Mouse (Mus musculus): Measurements from ENCODE around the gene Cadm3. TPM values are rescaled to one million over a fixed set of nuclear protein-coding genes. Genes with fewer than 3 reads are reported as not detected.

Cadm3 gene
- polyA plus RNA-seq (2014; fragmentation: Illumina TruSeq; extraction: RNeasy Lipid Tissue Mini Kit (QIAGEN cat#74804); ENCODE audit: low read depth, low replicate concordance) = not detected

DNA sequence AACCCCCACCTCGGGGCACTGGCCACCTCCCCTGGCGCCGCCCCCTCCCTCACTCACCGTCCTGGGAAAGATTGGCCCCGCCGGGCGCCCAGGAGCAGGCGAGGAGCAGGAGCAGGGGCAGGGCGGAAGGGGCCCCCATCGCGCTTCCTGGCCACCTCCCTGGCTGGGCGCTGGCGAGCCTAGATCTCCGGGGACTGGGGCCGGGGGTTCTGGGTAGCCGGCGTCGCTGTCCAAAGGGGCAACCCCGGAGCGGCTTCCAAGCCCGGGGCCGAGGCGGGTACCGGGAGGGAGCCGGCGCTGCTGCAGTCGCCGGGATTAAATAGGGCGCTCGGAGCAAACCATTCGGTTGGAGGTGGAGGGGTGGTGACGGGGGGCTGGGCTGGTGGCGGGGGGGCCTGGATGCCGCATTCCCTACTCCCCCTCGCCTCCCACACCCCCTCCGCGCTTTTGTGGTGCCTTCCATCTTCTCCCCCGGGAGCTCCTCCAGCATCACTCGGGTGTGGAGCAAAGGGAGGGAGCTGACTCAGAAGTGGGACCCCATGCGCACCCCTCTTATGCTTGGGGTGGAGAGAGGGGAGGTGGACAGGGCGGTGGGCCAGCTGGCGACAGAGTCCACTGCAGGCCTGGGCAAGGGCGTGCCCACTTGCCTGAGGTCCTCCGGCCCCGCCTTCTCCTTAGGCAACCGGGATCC lies at the start of gene Cadm3:
TSS of gene Cadm3 (minus strand) at position 340 of the 691 bp plus-strand sequence.

DNA sequence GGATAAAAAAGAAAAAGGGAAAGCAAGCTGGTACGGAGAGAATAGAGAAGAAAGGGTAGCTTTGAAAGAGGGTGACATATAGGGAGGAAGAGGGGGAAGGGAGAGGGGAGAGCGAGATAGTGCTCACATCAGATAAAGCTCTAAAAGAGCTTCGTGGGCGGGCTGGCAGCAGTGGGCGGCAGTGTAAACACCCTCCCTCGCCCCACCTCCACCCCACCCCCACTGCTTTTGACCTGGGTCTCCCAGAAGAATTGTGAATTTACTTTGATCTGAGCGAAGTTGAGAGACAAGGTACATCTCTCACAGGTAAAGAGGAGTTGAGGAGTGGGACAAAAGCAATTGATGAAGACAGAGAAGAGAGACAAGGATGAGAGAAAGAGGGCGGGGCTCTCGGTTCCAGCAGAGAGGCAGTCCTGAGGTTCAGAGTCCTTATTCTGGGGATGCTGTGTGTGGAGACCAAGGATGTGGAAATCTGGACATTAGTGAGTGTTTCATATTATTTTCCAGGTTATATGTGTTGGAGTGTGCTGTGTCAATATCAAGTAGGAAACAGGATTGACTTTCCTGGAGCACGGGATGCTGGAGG lies 17.0 kb downstream of the Cadm3 start, which contains the start of gene Aim2:
TSS of gene Aim2 (plus strand) at position 508 of the 586 bp plus-strand sequence.

DNA sequence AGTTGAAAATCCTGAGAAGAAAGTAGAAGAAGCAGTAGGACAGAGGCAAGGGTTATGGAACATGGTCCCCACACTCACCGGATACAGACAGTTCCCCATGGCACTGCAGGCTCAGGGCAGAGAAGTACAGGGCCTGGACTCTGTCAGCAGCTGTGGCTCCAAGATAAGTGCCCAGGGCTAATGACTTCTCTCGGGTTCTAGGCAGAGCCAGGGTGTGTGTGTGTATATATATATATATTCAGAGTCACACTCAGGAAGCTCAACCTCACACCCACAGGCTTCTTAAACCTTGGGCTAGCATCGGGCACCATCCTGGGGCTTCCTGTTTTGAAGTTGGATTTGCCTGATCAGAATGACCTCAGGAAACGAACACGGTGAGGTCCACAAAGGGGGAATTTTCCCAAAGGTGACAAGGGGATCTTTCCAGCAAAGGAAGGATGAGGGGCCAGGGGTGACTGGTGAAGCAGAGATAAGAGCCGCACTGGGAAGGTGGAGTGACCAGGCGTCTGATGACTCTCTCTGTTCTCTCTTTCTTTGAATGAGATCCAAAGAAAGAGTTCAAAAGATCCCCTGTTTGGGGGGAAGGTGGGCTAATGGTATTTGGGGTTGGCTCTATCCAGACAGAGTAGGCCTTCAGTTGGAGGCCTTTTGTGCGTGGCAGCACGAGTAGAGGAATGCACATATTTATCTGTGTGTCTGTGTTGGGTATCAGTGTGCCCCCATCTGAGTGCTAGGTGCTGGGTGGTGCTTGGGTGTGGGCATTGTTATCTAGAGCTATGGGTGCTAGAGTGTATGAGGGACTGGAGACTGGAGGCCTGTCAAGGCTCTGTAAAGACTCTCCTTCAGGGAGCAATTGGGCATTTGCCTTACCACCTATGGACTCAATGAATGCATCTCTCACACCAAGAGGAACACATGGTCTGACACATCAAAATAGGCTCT lies 33.9 kb downstream of the Cadm3 start, which contains the start of gene Ackr1:
TSS of gene Ackr1 (minus strand) at position 439 of the 942 bp plus-strand sequence.

Other genes with a start within 250 kb of the Cadm3 start
- not detected for gene Olfr1408, start 230.3 kb downstream of the Cadm3 start, polyA plus RNA-seq (2014; fragmentation: Illumina TruSeq; extraction: RNeasy Lipid Tissue Mini Kit (QIAGEN cat#74804); ENCODE audit: low read depth, low replicate concordance)
- not detected for gene Olfr1406, start 177.1 kb downstream of the Cadm3 start, polyA plus RNA-seq (2014; fragmentation: Illumina TruSeq; extraction: RNeasy Lipid Tissue Mini Kit (QIAGEN cat#74804); ENCODE audit: low read depth, low replicate concordance)
- gene Olfr218, start 169.9 kb downstream of the Cadm3 start, polyA plus RNA-seq (2014; fragmentation: Illumina TruSeq; extraction: RNeasy Lipid Tissue Mini Kit (QIAGEN cat#74804); ENCODE audit: low read depth, low replicate concordance) = not detected
- not detected for gene Olfr1404, start 155.3 kb downstream of the Cadm3 start, polyA plus RNA-seq (2014; fragmentation: Illumina TruSeq; extraction: RNeasy Lipid Tissue Mini Kit (QIAGEN cat#74804); ENCODE audit: low read depth, low replicate concordance)
- not detected for gene Fcer1a, start 140.5 kb downstream of the Cadm3 start, polyA plus RNA-seq (2014; fragmentation: Illumina TruSeq; extraction: RNeasy Lipid Tissue Mini Kit (QIAGEN cat#74804); ENCODE audit: low read depth, low replicate concordance)
- gene Olfr418, start 101.7 kb downstream of the Cadm3 start, polyA plus RNA-seq (2014; fragmentation: Illumina TruSeq; extraction: RNeasy Lipid Tissue Mini Kit (QIAGEN cat#74804); ENCODE audit: low read depth, low replicate concordance) = not detected
- not detected for gene Mptx2, start 89.9 kb downstream of the Cadm3 start, polyA plus RNA-seq (2014; fragmentation: Illumina TruSeq; extraction: RNeasy Lipid Tissue Mini Kit (QIAGEN cat#74804); ENCODE audit: low read depth, low replicate concordance)
- gene Ackr1, start 33.9 kb downstream of the Cadm3 start, polyA plus RNA-seq (2014; fragmentation: Illumina TruSeq; extraction: RNeasy Lipid Tissue Mini Kit (QIAGEN cat#74804); ENCODE audit: low read depth, low replicate concordance) = not detected
- gene Aim2, start 16.8 kb downstream of the Cadm3 start, polyA plus RNA-seq (2014; fragmentation: Illumina TruSeq; extraction: RNeasy Lipid Tissue Mini Kit (QIAGEN cat#74804); ENCODE audit: low read depth, low replicate concordance) = 0.69 TPM
- gene Ifi206, start 123.3 kb upstream of the Cadm3 start, polyA plus RNA-seq (2014; fragmentation: Illumina TruSeq; extraction: RNeasy Lipid Tissue Mini Kit (QIAGEN cat#74804); ENCODE audit: low read depth, low replicate concordance) = 0.38 TPM
- gene Ifi214, start 168.3 kb upstream of the Cadm3 start, polyA plus RNA-seq (2014; fragmentation: Illumina TruSeq; extraction: RNeasy Lipid Tissue Mini Kit (QIAGEN cat#74804); ENCODE audit: low read depth, low replicate concordance) = 0.80 TPM
- gene Ifi213, start 231.6 kb upstream of the Cadm3 start, polyA plus RNA-seq (2014; fragmentation: Illumina TruSeq; extraction: RNeasy Lipid Tissue Mini Kit (QIAGEN cat#74804); ENCODE audit: low read depth, low replicate concordance) = 0.74 TPM

Measured in testis, adult 10 weeks (tissue).